Comparison of ENCODE assay signal across 20 mouse cellular contexts in the genomic region with DNA sequence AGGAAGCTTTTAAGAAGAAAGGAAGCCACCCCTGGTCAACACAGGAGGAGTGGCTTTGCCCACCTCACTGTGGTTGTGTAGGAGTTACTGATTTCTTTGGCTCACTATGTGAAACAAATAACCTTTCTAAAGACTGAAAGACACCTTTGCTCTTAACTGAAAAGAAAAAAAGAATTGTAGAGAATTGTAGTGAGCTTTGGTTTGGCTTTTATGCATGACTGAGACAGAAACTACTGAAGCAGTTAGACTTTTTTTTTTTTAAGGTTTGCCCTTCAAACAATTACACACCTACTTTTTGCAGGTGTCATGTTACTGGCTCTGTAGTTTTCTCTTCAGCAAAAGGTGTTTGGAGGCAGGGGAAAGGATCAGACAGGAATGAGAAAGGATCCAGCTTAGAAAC. TPM values are rescaled to one million over a fixed set of nuclear protein-coding genes. Genes with fewer than 3 reads are reported as not detected.
"Had no signal": no experiment of that assay in that cellular context is flagged by ENCODE, and none has a peak within 500 bp of the region (broad histone marks: within the 10 kb centered on the region; RNA-seq: fewer than 3 reads in every experiment).

No protein-coding gene starts in this region.

- ATAC-seq: inflammation-experienced regulatory T-cells, adult 6 months; liver, embryonic 12.5 days had no signal

- H3K4me1 ChIP-seq: limb, embryonic 10.5 days; liver, embryonic 12.5 days; liver, embryonic 15.5 days had no signal

- H3K27me3 ChIP-seq: limb, embryonic 13.5 days; liver, embryonic 12.5 days; liver, embryonic 15.5 days; lung, embryonic 15.5 days had no signal

- H3K4me2 ChIP-seq: limb, embryonic 13.5 days; liver, embryonic 12.5 days; liver, embryonic 15.5 days; lung, embryonic 15.5 days; midbrain, embryonic 11.5 days had no signal

- H3K9ac ChIP-seq: limb, embryonic 13.5 days; liver, embryonic 12.5 days; liver, embryonic 15.5 days; lung, embryonic 15.5 days had no signal

- H3K27ac ChIP-seq: layer of hippocampus, adult 2 months; limb, embryonic 10.5 days; limb, embryonic 13.5 days; liver, embryonic 12.5 days; liver, embryonic 15.5 days; lung, embryonic 15.5 days; stomach, postnatal 0 days had no signal

- H3K9me3 ChIP-seq: limb, embryonic 10.5 days; limb, embryonic 13.5 days; liver, embryonic 12.5 days; liver, embryonic 15.5 days; lung, embryonic 15.5 days had no signal

- DNase-seq: layer of hippocampus, adult 9-11 months; liver; lung, adult 18-20 months; lung, postnatal 14 days; lung, postnatal 4 days; midbrain, embryonic 14.5 days; thymus, adult 2 months; thymus, postnatal 14 days; thymus, postnatal 4 days had no signal

- H3K36me3 ChIP-seq: limb, embryonic 10.5 days; limb, embryonic 13.5 days; liver, embryonic 12.5 days; liver, embryonic 15.5 days; lung, embryonic 15.5 days had no signal

- H3K4me3 ChIP-seq: layer of hippocampus, adult 2 months; limb, embryonic 10.5 days; limb, embryonic 13.5 days; liver, embryonic 12.5 days; liver, embryonic 15.5 days; lung, embryonic 15.5 days had no signal

RNA-seq across cellular contexts. Expression of a gene that starts 5.2 kb away (rescaled TPM):
- polyA plus RNA-seq: limb, embryonic 10.5 days; liver, embryonic 12.5 days; liver, embryonic 15.5 days; neural tube, embryonic 11.5 days; neural tube, embryonic 14.5 days had no signal
